Mouse (Mus musculus) lung, postnatal 0 days (tissue): ENCODE measurements around the gene Traf4. TPM values are rescaled to one million over a fixed set of nuclear protein-coding genes. Genes with fewer than 3 reads are reported as not detected.

Experiments
- ATAC-seq: fragments of 200-750 bp; cut with Nextera tagmentation; 2 replicates; pipeline ENCODE4 v1.8.0; 2017; ENCODE audit warnings: moderate library complexity
- DNase-seq: peaks from one replicate; pipeline ENCODE4 v3.0.0-alpha.2; 2016; ENCODE audit warnings: low spot score
- H3K27ac ChIP-seq: fragments of 300-500 bp; sonication (generic); 2 replicates; pipeline ENCODE4 v1.5.1; 2014; ENCODE audit warnings: antibody characterized with exemption, mild to moderate bottlenecking, low read length, mixed read lengths
- H3K27me3 ChIP-seq: fragments of 300-500 bp; sonication (generic); replicated peaks from 2 replicates; pipeline ENCODE4 v1.6.1; 2014; ENCODE audit warnings: low read length, mixed read lengths; ENCODE audit not compliant: insufficient read depth
- H3K36me3 ChIP-seq: fragments of 300-500 bp; sonication (generic); 2 replicates; pipeline ENCODE4 v1.6.1; 2014; ENCODE audit warnings: low read length, mixed read lengths; ENCODE audit not compliant: insufficient read depth
- H3K4me1 ChIP-seq: fragments of 300-500 bp; sonication (generic); 2 replicates; pipeline ENCODE4 v1.6.1; 2014; ENCODE audit warnings: antibody characterized with exemption, low read depth, low read length, mixed read lengths; ENCODE audit not compliant: insufficient read depth
- H3K4me2 ChIP-seq: fragments of 300-500 bp; sonication (generic); replicated peaks from 2 replicates; pipeline ENCODE4 v1.6.1; 2014; ENCODE audit warnings: low read depth, mild to moderate bottlenecking, low read length, moderate library complexity, mixed read lengths
- H3K4me3 ChIP-seq: fragments of 300-500 bp; sonication (generic); 2 replicates; pipeline ENCODE4 v1.5.1; 2014; ENCODE audit warnings: low read depth, low read length
- H3K9ac ChIP-seq: fragments of 300-500 bp; sonication (generic); replicated peaks from 2 replicates; pipeline ENCODE4 v1.6.1; 2014; ENCODE audit warnings: low read depth, mild to moderate bottlenecking
- H3K9me3 ChIP-seq: fragments of 300-500 bp; sonication (generic); 2 replicates; pipeline ENCODE4 v1.6.1; 2016; ENCODE audit warnings: low read length, mixed read lengths
- CTCF ChIP-seq: IDR thresholded peaks from 2 replicates; pipeline ENCODE4 v1.5.1; 2016; ENCODE audit warnings: antibody characterized with exemption, mild to moderate bottlenecking
- EP300 ChIP-seq: IDR thresholded peaks from 2 replicates; pipeline ENCODE4 v1.6.1; 2016; ENCODE audit warnings: antibody characterized with exemption, mild to moderate bottlenecking, control low read depth
- WGBS: fragments of 180-500 bp; shearing (Covaris S2); extraction: QIAGEN DNeasy Blood & Tissue Kit; methylation state at CpG from one replicate; pipeline ENCODE4 v1.1.7; 2014; 5-methylcytosine and 5-hydroxymethylcytosine counted together
- polyA plus RNA-seq: library from polyadenylated mRNA; unstranded; fragments of >200 nt; fragmentation: Nextera tagmentation; extraction: Ambion mirVana; gene quantifications from 2 replicates; pipeline ENCODE4 v1.2.1, GENCODE M21; 2015

Traf4 gene
- polyA plus RNA-seq, 1 experiment from 2014 or later, result 33.0 TPM

DNA sequence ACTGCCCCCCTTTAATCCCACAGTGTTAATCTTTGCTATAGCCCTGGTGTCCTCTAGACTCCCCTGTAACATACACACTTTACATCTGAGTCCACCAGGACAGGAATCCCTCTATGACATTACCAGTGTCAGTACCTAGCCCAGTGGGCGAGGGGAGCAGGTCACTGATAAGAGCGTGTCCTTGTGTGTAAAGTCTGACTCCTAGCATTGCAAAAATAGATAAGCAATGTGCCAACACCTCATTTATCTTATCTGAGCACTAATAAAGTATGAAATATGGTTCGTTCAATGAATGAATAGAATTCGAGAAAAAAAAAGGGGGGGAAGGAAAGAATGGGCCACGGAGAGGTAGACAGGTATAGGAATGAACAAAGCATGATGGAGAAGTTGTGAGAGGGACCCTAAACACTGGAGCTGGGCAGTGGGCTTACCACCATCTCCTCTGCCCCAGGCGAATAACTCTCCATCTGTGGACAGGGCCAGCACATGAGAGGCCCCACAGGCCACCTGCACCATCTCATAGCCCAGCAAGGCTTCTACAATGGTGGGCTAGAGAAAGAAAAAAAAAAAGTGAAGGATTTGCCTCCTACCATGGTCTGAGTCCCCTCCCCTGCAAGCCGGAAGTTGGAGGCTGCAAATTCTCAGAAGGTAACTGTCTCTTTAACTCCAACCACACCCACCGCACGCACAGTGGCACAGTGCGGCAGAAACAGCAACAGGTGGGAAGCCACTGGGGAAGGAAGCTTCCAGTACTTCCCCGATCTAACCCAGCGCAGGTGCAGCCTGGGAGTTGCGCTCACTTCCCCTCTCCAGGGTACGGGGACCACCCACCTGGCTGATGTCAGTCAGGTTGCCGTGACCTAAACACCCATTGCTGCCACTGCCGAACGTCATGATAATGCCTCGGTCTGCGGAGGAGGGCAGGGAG, 3.4 kb upstream of the Traf4 start:
- no peak for TF ChIP-seq EP300
- no peak for TF ChIP-seq CTCF
- no peak overlapping the region for H3K4me3 ChIP-seq
- peaks cover 10% of the 10 kb centered on the region for H3K4me1 ChIP-seq
- H3K27ac ChIP-seq, result no peak overlapping the region
- ATAC-seq (no peak), DNase-seq (no peak)
- H3K36me3 ChIP-seq, result no peaks in the 10 kb centered on the region; the same call in 1 of the 2 replicates
- no peak overlapping the region for H3K9ac ChIP-seq
- no peaks in the 10 kb centered on the region for H3K9me3 ChIP-seq
- H3K4me2 ChIP-seq, result 0 out of 2 replicates have a peak overlapping the region, but pooled peaks have one; percentile 6
- 52% methylated on average over 19 of the region's 19 CpGs for WGBS
- H3K27me3 ChIP-seq, result no peaks in the 10 kb centered on the region

DNA sequence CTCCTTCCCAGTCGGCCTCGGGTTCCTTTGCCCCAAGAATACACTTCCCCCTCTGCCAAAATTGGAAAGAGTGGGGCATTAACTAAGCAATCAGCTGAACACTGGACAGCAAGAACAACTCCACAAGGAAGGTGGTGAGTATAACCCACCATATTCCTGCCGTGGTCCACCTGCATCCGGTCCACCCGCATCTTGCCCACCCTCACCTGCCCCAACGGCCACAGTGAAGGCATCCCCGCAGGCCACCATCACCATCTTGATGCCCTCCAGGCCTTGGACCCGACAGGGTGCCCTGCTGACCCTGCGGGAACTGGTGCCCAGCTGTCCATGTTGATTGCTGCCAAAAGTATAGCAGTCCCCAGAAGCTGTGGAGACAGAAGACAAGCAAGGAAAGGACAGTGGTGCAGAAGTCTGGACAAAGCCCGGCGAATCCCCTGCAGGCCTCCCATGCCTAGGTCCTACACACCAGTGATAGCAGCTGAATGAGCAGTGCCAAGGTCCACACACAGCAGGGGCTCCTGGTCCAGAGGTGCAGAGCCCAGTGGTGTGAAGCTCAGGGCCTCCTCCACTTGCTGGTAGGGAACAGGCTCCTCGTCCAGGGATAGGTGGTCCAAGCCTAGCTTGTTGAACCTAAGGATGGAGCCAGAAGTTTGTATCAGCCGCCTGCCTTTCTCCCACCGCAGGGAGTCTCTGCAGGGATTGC, 2.0 kb upstream of the Traf4 start:
- Histone ChIP-seq H3K36me3 (no peaks in the 10 kb centered on the region; the same call in 1 of the 2 replicates), H3K4me2 (no peak overlapping the region), H3K9ac (no peak overlapping the region), H3K4me1 (peaks cover 20% of the 10 kb centered on the region), H3K27me3 (no peaks in the 10 kb centered on the region), H3K4me3 (no peak overlapping the region), H3K9me3 (no peaks in the 10 kb centered on the region), H3K27ac (peak overlapping the region; percentile 94; the same call in 1 of the 2 replicates)
- no peak for DNase-seq
- 89% methylated on average over 14 of the region's 14 CpGs for whole genome bisulfite sequencing
- no peak for ATAC-seq
- no peak for TF ChIP-seq EP300
- TF ChIP-seq CTCF, result no peak

DNA sequence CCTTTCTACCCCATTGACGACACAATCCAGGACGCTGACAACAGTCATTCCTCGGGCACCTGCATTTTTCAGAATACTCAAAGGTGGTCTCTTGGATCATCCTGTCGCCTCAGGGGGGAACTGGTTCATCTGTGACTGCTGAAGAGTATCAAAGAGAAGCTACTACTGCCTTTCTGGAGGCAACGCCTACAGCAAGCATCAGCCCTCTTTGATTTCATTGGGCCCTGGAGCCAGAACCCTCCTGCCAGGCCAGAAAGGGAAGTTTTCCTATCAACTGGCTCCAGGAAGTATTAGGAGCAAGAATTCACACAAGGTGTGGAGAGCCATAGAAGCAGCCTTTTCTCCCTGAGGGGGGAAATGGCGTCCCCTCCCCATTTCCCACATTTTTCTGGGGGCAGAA, 1.3 kb upstream of the Traf4 start:
- no peak for DNase-seq
- no peaks in the 10 kb centered on the region for H3K27me3 ChIP-seq
- H3K9me3 ChIP-seq, result no peaks in the 10 kb centered on the region
- ATAC-seq, result no peak
- 59% methylated on average over 6 of the region's 6 CpGs for WGBS
- H3K4me3 ChIP-seq, result no peak overlapping the region
- no peaks in the 10 kb centered on the region; the same call in 1 of the 2 replicates for H3K36me3 ChIP-seq
- H3K9ac ChIP-seq, result no peak overlapping the region
- H3K4me1 ChIP-seq, result peaks cover 20% of the 10 kb centered on the region
- H3K4me2 ChIP-seq, result no peak overlapping the region
- TF ChIP-seq CTCF, result no peak
- H3K27ac ChIP-seq, result peak overlapping the region; percentile 94

DNA sequence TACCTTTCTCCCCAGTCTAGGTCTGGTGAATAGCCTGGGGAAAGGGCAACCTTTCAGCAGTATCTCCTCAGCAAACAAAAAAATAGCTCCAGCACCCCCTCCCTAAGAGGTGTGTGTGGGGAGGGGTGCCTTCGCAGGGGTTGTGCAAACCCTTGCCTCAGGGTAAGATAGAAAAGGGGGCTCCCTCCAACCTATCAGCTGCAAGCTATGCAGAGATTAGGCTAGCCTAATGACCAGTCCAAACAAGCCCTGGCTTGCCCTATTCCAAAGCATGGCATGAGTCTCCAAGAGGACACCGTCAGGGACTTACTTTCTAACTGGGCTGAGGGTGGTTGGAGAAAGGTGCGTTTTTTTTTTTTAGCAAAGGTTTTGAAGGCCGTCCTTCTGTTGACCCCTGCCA, 772 bp upstream of the Traf4 start:
- ATAC-seq (no peak), DNase-seq (no peak)
- Histone ChIP-seq H3K36me3 (no peaks in the 10 kb centered on the region), H3K9ac (no peak overlapping the region; the same call in 1 of the 2 replicates), H3K9me3 (no peaks in the 10 kb centered on the region), H3K4me1 (peaks cover 20% of the 10 kb centered on the region), H3K27me3 (no peaks in the 10 kb centered on the region), H3K27ac (peak overlapping the region; percentile 94), H3K4me2 (peak overlapping the region; percentile 95), H3K4me3 (peak overlapping the region; percentile 75; the same call in 1 of the 2 replicates)
- 40% methylated on average over 4 of the region's 4 CpGs for WGBS
- TF ChIP-seq EP300, result no peak
- no peak for TF ChIP-seq CTCF

DNA sequence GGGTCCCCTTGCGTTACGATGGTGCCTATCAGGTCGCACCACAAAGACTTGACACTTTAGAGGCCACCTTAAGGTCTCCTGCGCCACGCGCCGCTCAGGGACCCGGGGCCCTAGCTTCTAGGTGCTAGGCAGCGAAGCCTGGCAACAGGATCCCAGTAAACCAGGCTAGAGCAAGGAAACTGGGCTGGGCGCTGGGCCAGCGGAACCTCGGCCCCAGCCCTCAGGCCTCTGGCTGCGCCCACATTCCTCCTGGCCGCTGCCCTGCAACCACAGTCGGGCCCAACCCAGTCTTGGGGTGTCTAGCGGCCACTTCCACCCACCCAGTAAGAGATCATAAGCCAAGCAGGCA, 346 bp upstream of the Traf4 start:
- 4% methylated on average over 16 of the region's 16 CpGs for WGBS
- H3K27ac ChIP-seq, result peak overlapping the region; percentile 94
- no peaks in the 10 kb centered on the region for H3K27me3 ChIP-seq
- no peaks in the 10 kb centered on the region for H3K36me3 ChIP-seq
- DNase-seq, result peak; percentile 86
- H3K9ac ChIP-seq, result peak overlapping the region; percentile 72; the same call in 1 of the 2 replicates
- TF ChIP-seq CTCF, result no peak
- peak; percentile 41 for TF ChIP-seq EP300
- H3K4me1 ChIP-seq, result peaks cover 20% of the 10 kb centered on the region
- no peaks in the 10 kb centered on the region for H3K9me3 ChIP-seq
- peak; percentile 75 for ATAC-seq
- H3K4me3 ChIP-seq, result peak overlapping the region; percentile 75
- H3K4me2 ChIP-seq, result peak overlapping the region; percentile 95

DNA sequence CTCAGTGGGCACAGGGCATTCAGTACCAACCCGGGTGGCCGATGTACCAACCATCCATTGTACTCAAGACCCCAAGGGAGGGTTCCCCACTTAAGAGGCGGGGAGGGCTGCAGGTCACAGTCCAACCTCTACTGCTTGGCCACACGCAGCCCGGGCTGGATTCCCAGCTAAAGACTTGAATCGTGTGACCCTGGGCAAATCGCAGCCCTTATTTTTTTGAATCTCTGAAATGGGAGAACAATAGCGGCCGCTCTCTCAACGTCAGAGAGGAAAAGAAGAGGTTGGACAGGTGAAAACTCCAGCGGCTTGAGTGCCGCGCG, 825 bp downstream of the Traf4 start:
- H3K9ac ChIP-seq, result peak overlapping the region; percentile 72
- H3K4me3 ChIP-seq, result peak overlapping the region; percentile 75
- peak overlapping the region; percentile 94 for H3K27ac ChIP-seq
- H3K9me3 ChIP-seq, result no peaks in the 10 kb centered on the region
- H3K27me3 ChIP-seq, result no peaks in the 10 kb centered on the region
- H3K4me2 ChIP-seq, result peak overlapping the region; percentile 95
- TF ChIP-seq CTCF (no peak), EP300 (no peak)
- ATAC-seq (no peak), DNase-seq (no peak)
- peaks cover 20% of the 10 kb centered on the region for H3K4me1 ChIP-seq
- WGBS, result 0% methylated on average over 14 of the region's 14 CpGs
- no peaks in the 10 kb centered on the region for H3K36me3 ChIP-seq
